Mouse (Mus musculus) heart, embryonic 10.5 days (tissue): ENCODE measurements around the gene Spata33. TPM values are rescaled to one million over a fixed set of nuclear protein-coding genes. Genes with fewer than 3 reads are reported as not detected.
A peak's percentile ranks its signal among the peaks of the same experiment; 100 is the strongest.
"Not testable (repeated sequence)": the region's sequence is repeated elsewhere in the genome, so short reads cannot be mapped to it uniquely, and the experiment has no call there.

Experiments
- DNase-seq: peaks from one replicate; pipeline ENCODE4 v3.0.0-alpha.2; 2017; ENCODE audit warnings: low spot score
- H3K27ac ChIP-seq: fragments of 300-500 bp; sonication (generic); 2 replicates; pipeline ENCODE4 v1.5.1; 2016; ENCODE audit warnings: mild to moderate bottlenecking
- H3K27me3 ChIP-seq: fragments of 300-500 bp; sonication (generic); 2 replicates; pipeline ENCODE4 v1.6.1; 2016; ENCODE audit warnings: mild to moderate bottlenecking; ENCODE audit not compliant: poor library complexity, insufficient read depth, severe bottlenecking
- H3K36me3 ChIP-seq: fragments of 300-500 bp; sonication (generic); 2 replicates; pipeline ENCODE4 v1.6.1; 2016; ENCODE audit warnings: mild to moderate bottlenecking, moderate library complexity
- H3K4me1 ChIP-seq: fragments of 300-500 bp; sonication (generic); 2 replicates; pipeline ENCODE4 v1.6.1; 2016; ENCODE audit warnings: mild to moderate bottlenecking
- H3K4me3 ChIP-seq: fragments of 300-500 bp; sonication (generic); 2 replicates; pipeline ENCODE4 v1.5.1; 2016; ENCODE audit warnings: mild to moderate bottlenecking, moderate library complexity
- H3K9me3 ChIP-seq: fragments of 300-500 bp; sonication (generic); 2 replicates; pipeline ENCODE4 v1.6.1; 2016; ENCODE audit warnings: mild to moderate bottlenecking, moderate library complexity
- WGBS: fragments of 180-500 bp; shearing (Covaris S2); methylation state at CpG from one replicate; pipeline ENCODE4 v1.1.7; 2016; 5-methylcytosine and 5-hydroxymethylcytosine counted together
- polyA plus RNA-seq: library from polyadenylated mRNA; unstranded; fragments of >200 nt; fragmentation: Nextera tagmentation; extraction: Ambion mirVana; gene quantifications from 2 replicates; pipeline ENCODE4 v1.2.1, GENCODE M21; 2016

Gene Spata33
- polyA plus RNA-seq = 3.5 and 3.6 TPM in 2 replicates

DNA sequence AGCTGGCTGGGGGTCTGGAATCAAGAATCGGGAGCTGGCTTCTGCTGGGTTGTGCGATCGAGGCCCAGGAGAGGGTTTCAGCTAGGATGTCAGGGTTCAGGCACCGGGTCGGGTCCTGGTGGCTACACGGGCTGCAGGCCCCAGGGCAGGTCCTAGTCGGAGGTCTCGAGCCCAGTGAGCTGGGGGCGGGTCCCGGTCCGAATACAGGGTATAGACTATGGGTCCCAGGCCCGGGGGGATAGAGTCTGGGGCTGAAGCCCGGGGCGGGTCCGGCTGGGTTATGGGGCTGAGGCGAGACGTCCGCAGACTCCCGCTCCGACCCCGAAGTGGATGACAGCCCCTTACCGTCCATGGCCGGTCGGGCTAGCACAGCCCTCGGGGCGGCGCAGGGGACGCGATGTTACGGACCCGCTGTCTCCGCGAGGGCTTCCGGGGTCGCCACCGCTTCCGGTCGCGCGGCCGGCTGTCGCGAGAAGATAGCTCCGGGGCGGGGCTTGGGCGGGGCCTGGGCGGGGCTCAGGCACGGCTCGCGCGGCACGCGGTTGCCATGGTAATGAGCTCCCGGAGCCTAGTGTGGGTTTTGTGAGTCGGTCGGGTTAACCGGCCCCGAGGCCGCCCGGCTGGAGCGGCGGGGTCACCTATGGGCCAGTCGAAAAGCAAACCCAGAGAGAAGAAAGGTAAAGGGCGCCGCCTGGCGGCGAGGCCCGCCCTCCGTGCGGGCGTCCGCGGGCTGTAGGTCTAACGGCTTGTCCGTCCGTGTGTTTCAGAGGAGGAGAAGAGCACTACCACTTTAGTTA is at the start of gene Spata33, which contains the start of gene Chmp1a:
TSS of gene Spata33 (plus strand) at position 512 of the 797 bp plus-strand sequence.
TSS of gene Chmp1a (minus strand) at position 443 of the 797 bp plus-strand sequence.
- WGBS = 1% methylated on average over 75 of the region's 76 CpGs

DNA sequence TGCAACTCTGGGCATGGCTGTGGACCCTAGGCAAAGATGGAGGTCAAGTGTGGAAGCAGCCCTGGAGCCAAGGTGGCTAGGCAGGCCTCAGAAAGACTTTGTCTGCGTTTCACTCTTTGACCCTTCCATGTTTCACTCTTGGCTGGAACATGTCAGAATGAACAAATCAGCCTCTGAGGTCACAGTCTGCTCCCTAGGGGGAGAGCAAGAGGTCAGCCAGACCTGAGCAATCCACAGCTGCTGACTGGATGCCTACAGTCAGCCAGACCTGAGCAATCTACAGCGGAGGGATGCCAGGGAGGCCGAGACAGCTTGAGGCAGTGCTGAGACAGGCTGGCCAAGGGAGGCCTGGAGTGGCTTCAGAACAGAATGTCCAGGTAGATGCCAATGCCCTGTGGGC is 31.2 kb upstream of the Spata33 start:
- 66% methylated on average over 3 of the region's 3 CpGs for WGBS
- Histone ChIP-seq H3K4me3 (no peak overlapping the region), H3K36me3 (no peaks in the 10 kb centered on the region), H3K9me3 (peaks cover 24% of the 10 kb centered on the region), H3K27ac (no peak overlapping the region), H3K27me3 (peaks cover 8% of the 10 kb centered on the region; the same call in 1 of the 2 replicates), H3K4me1 (peaks cover 23% of the 10 kb centered on the region)
- peak; percentile 73 for DNase-seq

More for the DNA sequence above, at the start of gene Spata33, which contains the start of gene Chmp1a:
- Histone ChIP-seq H3K27ac (peak within 1 kb of the TSS; percentile 92), H3K36me3 (peaks cover 27% of the 10 kb centered on the region), H3K4me1 (peaks cover 38% of the 10 kb centered on the region), H3K9me3 (no peaks in the 10 kb centered on the region), H3K4me3 (peak within 1 kb of the TSS; percentile 95), H3K27me3 (peaks cover 5% of the 10 kb centered on the region; the same call in 1 of the 2 replicates)
- peak; percentile 98 for DNase-seq

DNA sequence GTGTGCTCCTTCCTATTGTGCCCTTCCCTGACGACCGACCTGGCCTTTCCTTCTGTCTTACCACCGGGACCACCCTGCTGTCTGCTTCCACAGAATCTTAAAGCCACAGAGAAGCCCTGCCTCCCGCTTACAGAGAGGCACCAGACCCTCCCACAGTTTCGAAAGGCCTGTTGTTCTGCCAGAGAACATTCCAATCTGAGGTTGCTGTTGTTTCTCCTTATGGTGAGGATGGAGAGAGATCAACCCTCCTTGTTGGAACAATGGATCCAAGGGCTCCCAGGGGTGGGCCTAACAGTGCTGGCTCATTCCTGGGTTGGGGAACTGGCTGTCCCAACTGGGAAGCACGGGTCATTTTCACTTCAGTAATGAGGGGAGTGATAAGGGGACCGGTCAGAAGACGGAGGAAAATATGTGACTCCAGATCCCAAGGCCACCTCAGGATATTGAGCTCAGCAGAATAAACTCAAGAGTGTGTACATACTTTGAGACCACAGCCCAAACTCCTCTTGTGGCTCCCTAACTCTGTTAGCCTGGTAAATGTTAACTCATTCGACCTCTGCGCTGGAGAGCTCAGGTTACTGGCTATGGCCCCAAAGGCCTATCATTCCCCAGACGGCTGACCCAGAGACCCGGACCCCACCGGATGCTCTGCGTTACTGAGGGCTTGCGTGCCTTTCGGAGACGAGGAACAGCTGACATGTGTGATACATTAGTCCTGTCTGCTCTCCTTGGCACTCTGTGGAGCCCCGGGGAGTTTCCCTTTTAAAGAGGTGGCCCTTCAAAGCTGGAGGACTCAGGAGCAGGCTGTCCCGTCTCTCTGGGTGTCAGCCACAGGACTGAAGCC is 26.8 kb upstream of the Spata33 start, which contains the start of gene Dpep1:
TSS of gene Dpep1 (plus strand) at position 677 of the 844 bp plus-strand sequence.
- 28% methylated on average over 19 of the region's 19 CpGs for WGBS
- Histone ChIP-seq H3K4me1 (peaks cover 43% of the 10 kb centered on the region), H3K27ac (peak within 1 kb of the TSS; percentile 56), H3K36me3 (no peaks in the 10 kb centered on the region), H3K9me3 (no peaks in the 10 kb centered on the region), H3K4me3 (no peak within 1 kb of the TSS), H3K27me3 (peaks cover 14% of the 10 kb centered on the region)
- peak; percentile 77 for DNase-seq

- 83% methylated on average over 2 of the region's 2 CpGs for WGBS
- DNase-seq = no peak
- H3K27me3 ChIP-seq = peaks cover 11% of the 10 kb centered on the region
- H3K27ac ChIP-seq = no peak overlapping the region
- H3K4me1 ChIP-seq = peaks cover 40% of the 10 kb centered on the region
- no peak overlapping the region for H3K4me3 ChIP-seq
- H3K9me3 ChIP-seq = no peaks in the 10 kb centered on the region
- no peaks in the 10 kb centered on the region for H3K36me3 ChIP-seq
Observed at GRCm38 (mm10) chr8:123188006-123188405, 24.6 kb upstream of the Spata33 start.

GRCm38 (mm10) chr8:123188841-123189240 is 23.8 kb upstream of the Spata33 start:
- DNase-seq = no peak
- Histone ChIP-seq H3K27ac (no peak overlapping the region), H3K4me1 (peaks cover 43% of the 10 kb centered on the region), H3K27me3 (peaks cover 7% of the 10 kb centered on the region), H3K9me3 (no peaks in the 10 kb centered on the region), H3K36me3 (no peaks in the 10 kb centered on the region), H3K4me3 (no peak overlapping the region)
- 81% methylated on average over 7 of the region's 7 CpGs for WGBS

DNA sequence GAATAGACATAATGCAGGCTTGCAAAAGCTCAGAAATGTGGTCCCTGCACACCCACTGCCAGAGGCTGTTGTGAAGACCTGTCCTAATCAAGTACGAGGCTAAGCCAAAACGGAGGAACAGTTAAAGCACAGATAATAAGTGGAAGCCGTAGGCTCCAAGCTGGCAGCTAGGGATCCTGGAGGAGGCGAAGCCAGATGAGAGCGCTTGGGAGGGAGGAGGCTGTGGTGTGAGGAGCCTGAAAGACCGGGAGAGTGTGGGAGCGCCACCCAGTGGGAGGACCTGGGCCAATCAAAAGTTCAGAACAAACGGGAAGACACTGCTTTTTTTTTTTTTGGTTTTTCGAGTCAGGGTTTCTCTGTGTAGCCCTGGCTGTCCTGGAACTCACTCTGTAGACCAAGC is 22.0 kb upstream of the Spata33 start:
- Histone ChIP-seq H3K4me3 (peak overlapping the region; percentile 3; the same call in 1 of the 2 replicates), H3K9me3 (no peaks in the 10 kb centered on the region), H3K27me3 (peaks cover 10% of the 10 kb centered on the region), H3K36me3 (no peaks in the 10 kb centered on the region), H3K4me1 (peaks cover 36% of the 10 kb centered on the region), H3K27ac (no peak overlapping the region; the same call in 1 of the 2 replicates)
- DNase-seq = peak; percentile 91
- 2% methylated on average over 9 of the region's 9 CpGs for WGBS

GRCm38 (mm10) chr8:123191908-123192307 is 20.7 kb upstream of the Spata33 start:
- peaks cover 23% of the 10 kb centered on the region for H3K4me1 ChIP-seq
- WGBS = 54% methylated on average over 8 of the region's 8 CpGs
- H3K27ac ChIP-seq = no peak overlapping the region
- no peak overlapping the region for H3K4me3 ChIP-seq
- H3K9me3 ChIP-seq = no peaks in the 10 kb centered on the region
- no peaks in the 10 kb centered on the region for H3K36me3 ChIP-seq
- peaks cover 10% of the 10 kb centered on the region for H3K27me3 ChIP-seq
- no peak for DNase-seq

DNA sequence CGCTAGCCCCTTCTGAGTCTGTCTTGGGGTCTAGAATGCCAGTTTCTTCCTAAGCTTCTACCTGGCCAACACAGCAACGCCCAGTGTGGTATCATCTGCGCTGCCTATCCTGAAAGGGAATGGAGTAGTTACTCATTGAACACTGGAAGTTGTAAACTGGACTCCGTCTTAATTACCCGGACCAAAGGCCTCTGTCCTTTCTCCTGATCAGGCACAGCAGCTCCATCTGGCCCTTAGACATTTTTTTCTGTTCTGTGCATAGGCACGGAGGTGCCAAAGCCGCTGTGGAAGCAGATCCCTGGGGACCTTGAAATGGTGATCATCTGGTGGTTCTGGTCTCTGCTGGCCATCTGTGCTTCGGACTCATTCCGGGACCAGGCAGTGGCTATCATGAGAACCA is 18.9 kb upstream of the Spata33 start:
- H3K4me1 ChIP-seq = peaks cover 12% of the 10 kb centered on the region; the same call in 1 of the 2 replicates
- H3K27me3 ChIP-seq = peaks cover 4% of the 10 kb centered on the region; the same call in 1 of the 2 replicates
- no peaks in the 10 kb centered on the region for H3K9me3 ChIP-seq
- no peaks in the 10 kb centered on the region for H3K36me3 ChIP-seq
- no peak for DNase-seq
- H3K27ac ChIP-seq = no peak overlapping the region; the same call in 1 of the 2 replicates
- H3K4me3 ChIP-seq = no peak overlapping the region
- 88% methylated on average over 9 of the region's 9 CpGs for WGBS

- H3K4me3 ChIP-seq, H3K36me3 ChIP-seq, H3K4me1 ChIP-seq, H3K27ac ChIP-seq, H3K9me3 ChIP-seq, DNase-seq: not testable (repeated sequence)
- H3K27me3 ChIP-seq = peaks cover 14% of the 10 kb centered on the region; the same call in 1 of the 2 replicates
- 63% methylated on average over 5 of the region's 5 CpGs for WGBS
Observed at GRCm38 (mm10) chr8:123197016-123197415, 15.6 kb upstream of the Spata33 start.

- peaks cover 5% of the 10 kb centered on the region; the same call in 1 of the 2 replicates for H3K36me3 ChIP-seq
- H3K4me1 ChIP-seq = no peaks in the 10 kb centered on the region
- H3K4me3 ChIP-seq = no peak overlapping the region
- H3K27me3 ChIP-seq = 0 out of 2 replicates have a peak, but pooled peaks cover 11% of the 10 kb centered on the region
- H3K9me3 ChIP-seq = no peaks in the 10 kb centered on the region
- no peak overlapping the region for H3K27ac ChIP-seq
- 57% methylated on average over 14 of the region's 14 CpGs for WGBS
- DNase-seq = no peak
Observed at GRCm38 (mm10) chr8:123199864-123200263, 12.8 kb upstream of the Spata33 start.

DNA sequence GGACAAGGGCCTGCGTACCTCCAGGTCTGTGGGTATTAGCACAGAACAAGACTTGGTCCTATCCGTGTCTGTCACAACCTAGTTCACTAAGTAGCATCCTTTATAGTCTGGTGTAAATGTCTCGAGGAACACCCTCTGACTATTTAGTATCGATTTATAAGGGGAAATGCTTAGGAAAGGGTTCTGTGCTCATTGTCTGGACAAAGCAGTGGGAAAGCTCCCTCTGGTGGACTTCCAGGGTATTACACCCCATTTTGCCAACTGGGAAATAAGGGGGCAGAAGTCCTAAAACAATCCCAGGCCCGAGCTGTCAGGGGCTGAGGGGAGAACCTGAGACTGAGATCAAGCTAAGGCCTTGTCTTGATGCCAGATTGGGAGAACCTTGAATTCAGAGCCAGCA is 10.3 kb upstream of the Spata33 start:
- Histone ChIP-seq H3K4me1 (no peaks in the 10 kb centered on the region), H3K9me3 (no peaks in the 10 kb centered on the region), H3K36me3 (peaks cover 26% of the 10 kb centered on the region), H3K4me3 (no peak overlapping the region), H3K27ac (no peak overlapping the region), H3K27me3 (0 out of 2 replicates have a peak, but pooled peaks cover 11% of the 10 kb centered on the region)
- peak; percentile 75 for DNase-seq
- WGBS = 32% methylated on average over 5 of the region's 5 CpGs

DNA sequence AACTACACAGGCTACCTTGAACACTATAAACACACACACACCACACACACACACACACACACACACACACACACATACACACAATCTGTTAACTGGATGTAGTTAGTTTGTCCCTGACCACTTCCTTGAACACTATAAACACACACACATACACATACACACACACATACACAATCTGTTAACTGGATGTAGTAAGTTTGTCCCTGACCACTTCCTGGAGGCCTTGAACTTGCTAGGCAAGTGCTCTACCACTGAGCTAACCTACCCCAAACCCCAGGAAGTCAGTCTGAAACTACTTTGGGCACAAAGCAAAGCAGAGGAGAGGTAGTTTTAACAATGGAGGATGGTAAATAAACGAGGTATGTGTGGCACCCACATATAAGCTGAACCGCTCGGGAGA is 9.1 kb upstream of the Spata33 start:
- Histone ChIP-seq H3K4me3 (no peak overlapping the region), H3K27me3 (0 out of 2 replicates have a peak, but pooled peaks cover 11% of the 10 kb centered on the region), H3K27ac (no peak overlapping the region), H3K36me3 (peaks cover 39% of the 10 kb centered on the region), H3K4me1 (no peaks in the 10 kb centered on the region), H3K9me3 (no peaks in the 10 kb centered on the region)
- WGBS = 81% methylated on average over 3 of the region's 3 CpGs
- DNase-seq = no peak
